Mouse (Mus musculus) liver, embryonic 13.5 days (tissue): ENCODE measurements around the gene Ccdc63. TPM values are rescaled to one million over a fixed set of nuclear protein-coding genes. Genes with fewer than 3 reads are reported as not detected.

Source experiments
- ATAC-seq: fragments of 200-750 bp; cut with Nextera tagmentation; 2 replicates; pipeline ENCODE4 v1.8.0; 2017; ENCODE audit warnings: low read depth, mild to moderate bottlenecking, moderate number of reproducible peaks, moderate library complexity
- DNase-seq: peaks from one replicate; pipeline ENCODE4 v3.0.0; 2022
- H3K27ac ChIP-seq: fragments of 300-500 bp; sonication (generic); 2 replicates; pipeline ENCODE4 v1.5.1; 2015; ENCODE audit warnings: moderate library complexity, mild to moderate bottlenecking, inconsistent platforms
- H3K27me3 ChIP-seq: fragments of 300-500 bp; sonication (generic); 2 replicates; pipeline ENCODE4 v1.6.1; 2015; ENCODE audit warnings: mild to moderate bottlenecking, inconsistent platforms
- H3K36me3 ChIP-seq: fragments of 300-500 bp; sonication (generic); 2 replicates; pipeline ENCODE4 v1.6.1; 2015; ENCODE audit warnings: mild to moderate bottlenecking, inconsistent platforms
- H3K4me1 ChIP-seq: fragments of 300-500 bp; sonication (generic); replicated peaks from 2 replicates; pipeline ENCODE4 v1.6.1; 2015; ENCODE audit warnings: inconsistent platforms
- H3K4me2 ChIP-seq: fragments of 300-500 bp; sonication (generic); 2 replicates; pipeline ENCODE4 v1.6.1; 2015; ENCODE audit warnings: inconsistent platforms, mild to moderate bottlenecking, moderate library complexity
- H3K4me3 ChIP-seq: fragments of 300-500 bp; sonication (generic); replicated peaks from 2 replicates; pipeline ENCODE4 v1.5.1; 2015; ENCODE audit warnings: mild to moderate bottlenecking, inconsistent platforms
- H3K9ac ChIP-seq: fragments of 300-500 bp; sonication (generic); 2 replicates; pipeline ENCODE4 v1.6.1; 2015; ENCODE audit warnings: mild to moderate bottlenecking, inconsistent platforms
- H3K9me3 ChIP-seq: fragments of 300-500 bp; sonication (generic); replicated peaks from 2 replicates; pipeline ENCODE4 v1.6.1; 2016; ENCODE audit warnings: inconsistent platforms
- whole genome bisulfite sequencing: fragments of 180-500 bp; shearing (Covaris S2); methylation state at CpG from one replicate; pipeline ENCODE4 v1.1.7; 2015; ENCODE audit not compliant: insufficient replicate concordance; 5-methylcytosine and 5-hydroxymethylcytosine counted together
- polyA plus RNA-seq: library from polyadenylated mRNA; unstranded; fragments of >200 nt; fragmentation: Nextera tagmentation; extraction: Ambion mirVana; gene quantifications from 2 replicates; pipeline ENCODE4 v1.2.1, GENCODE M21; 2015

The Ccdc63 gene
- polyA plus RNA-seq, 1 experiment from 2014 or later, result 0.14 TPM

- Histone ChIP-seq H3K4me3 (no peak overlapping the region), H3K4me2 (no peak overlapping the region), H3K36me3 (no peaks in the 10 kb centered on the region), H3K9ac (no peak overlapping the region), H3K9me3 (no peaks in the 10 kb centered on the region), H3K4me1 (peaks cover 64% of the 10 kb centered on the region), H3K27ac (no peak overlapping the region), H3K27me3 (0 out of 2 replicates have a peak, but pooled peaks cover 2% of the 10 kb centered on the region)
- DNase-seq, result no peak
- WGBS, result 73% methylated on average over 3 of the region's 3 CpGs
- no peak for ATAC-seq
Measured at GRCm38 (mm10) chr5:122135290-122135882, 5.2 kb downstream of the Ccdc63 start.

DNA sequence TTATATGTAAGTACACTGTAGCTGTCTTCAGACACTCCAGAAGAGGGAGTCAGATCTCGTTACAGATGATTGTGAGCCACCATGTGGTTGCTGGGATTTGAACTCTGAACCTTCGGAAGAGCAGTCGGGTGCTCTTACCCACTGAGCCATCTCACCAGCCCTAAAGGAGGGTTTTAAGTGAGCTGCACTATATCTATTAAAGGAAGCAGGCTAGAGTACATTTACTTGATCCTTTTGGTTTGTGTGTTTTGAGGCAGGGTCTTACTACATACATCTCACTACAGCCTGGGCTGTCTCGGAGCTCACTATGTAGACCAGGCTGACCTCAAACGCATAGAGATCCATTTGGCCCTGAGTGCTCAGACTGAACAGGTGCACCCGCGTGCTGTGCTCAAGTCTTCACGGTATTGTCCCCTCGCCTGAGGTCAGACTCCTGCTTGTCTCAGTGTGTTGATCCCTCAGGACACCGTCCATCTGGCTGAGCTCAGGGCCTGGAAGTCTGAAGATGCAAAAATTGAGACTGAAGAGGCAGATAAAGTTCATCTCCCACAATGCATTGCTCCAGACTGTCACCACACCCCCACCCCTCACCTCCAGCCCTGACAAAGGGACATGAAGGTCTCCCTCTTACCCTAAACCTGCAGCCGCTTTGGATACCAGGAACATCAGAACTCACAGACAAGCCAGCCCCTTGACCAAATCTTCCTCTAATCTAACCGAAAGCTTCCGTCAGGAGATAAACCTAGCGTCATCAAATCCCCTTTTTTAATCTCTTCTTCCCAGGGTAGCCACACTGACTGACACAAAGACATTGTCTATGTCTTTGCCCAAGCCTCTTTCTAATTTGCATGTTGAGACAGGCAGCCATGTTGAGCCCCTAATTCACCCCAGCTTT lies 6.0 kb downstream of the Ccdc63 start:
- DNase-seq (no peak), ATAC-seq (no peak)
- Histone ChIP-seq H3K27me3 (0 out of 2 replicates have a peak, but pooled peaks cover 2% of the 10 kb centered on the region), H3K27ac (no peak overlapping the region), H3K36me3 (no peaks in the 10 kb centered on the region), H3K4me1 (peaks cover 67% of the 10 kb centered on the region), H3K4me2 (no peak overlapping the region), H3K9ac (no peak overlapping the region), H3K4me3 (no peak overlapping the region), H3K9me3 (no peaks in the 10 kb centered on the region)
- 71% methylated on average over 14 of the region's 14 CpGs for WGBS

- ATAC-seq (peak; percentile 21; the same call in 1 of the 2 replicates), DNase-seq (no peak)
- Histone ChIP-seq H3K27me3 (0 out of 2 replicates have a peak, but pooled peaks cover 2% of the 10 kb centered on the region), H3K36me3 (no peaks in the 10 kb centered on the region), H3K4me3 (no peak overlapping the region), H3K4me1 (peaks cover 72% of the 10 kb centered on the region), H3K27ac (no peak overlapping the region), H3K9me3 (no peaks in the 10 kb centered on the region), H3K9ac (no peak overlapping the region), H3K4me2 (peak overlapping the region; percentile 95)
- WGBS, result 22% methylated on average over 9 of the region's 9 CpGs
Measured at GRCm38 (mm10) chr5:122133050-122133389, 7.6 kb downstream of the Ccdc63 start.

GRCm38 (mm10) chr5:122132167-122133049 lies 8.2 kb downstream of the Ccdc63 start:
- ATAC-seq, result 0 out of 2 replicates have a peak, but pooled peaks have one; percentile 13
- Histone ChIP-seq H3K36me3 (no peaks in the 10 kb centered on the region), H3K27me3 (0 out of 2 replicates have a peak, but pooled peaks cover 2% of the 10 kb centered on the region), H3K27ac (no peak overlapping the region), H3K9me3 (no peaks in the 10 kb centered on the region), H3K9ac (peak overlapping the region; percentile 73), H3K4me2 (peak overlapping the region; percentile 95), H3K4me1 (peaks cover 70% of the 10 kb centered on the region), H3K4me3 (peak overlapping the region; percentile 60)
- DNase-seq, result no peak
- 10% methylated on average over 26 of the region's 26 CpGs for WGBS

- peak overlapping the region; percentile 73 for H3K9ac ChIP-seq
- H3K9me3 ChIP-seq, result no peaks in the 10 kb centered on the region
- H3K27me3 ChIP-seq, result 0 out of 2 replicates have a peak, but pooled peaks cover 2% of the 10 kb centered on the region
- peak; percentile 80 for DNase-seq
- peak overlapping the region; percentile 95 for H3K4me2 ChIP-seq
- WGBS, result 3% methylated on average over 34 of the region's 34 CpGs
- H3K27ac ChIP-seq, result peak overlapping the region; percentile 61
- H3K4me1 ChIP-seq, result peaks cover 59% of the 10 kb centered on the region
- peak overlapping the region; percentile 60 for H3K4me3 ChIP-seq
- no peaks in the 10 kb centered on the region for H3K36me3 ChIP-seq
- ATAC-seq, result peak; percentile 67
Measured at GRCm38 (mm10) chr5:122131076-122132051, 9.3 kb downstream of the Ccdc63 start.

DNA sequence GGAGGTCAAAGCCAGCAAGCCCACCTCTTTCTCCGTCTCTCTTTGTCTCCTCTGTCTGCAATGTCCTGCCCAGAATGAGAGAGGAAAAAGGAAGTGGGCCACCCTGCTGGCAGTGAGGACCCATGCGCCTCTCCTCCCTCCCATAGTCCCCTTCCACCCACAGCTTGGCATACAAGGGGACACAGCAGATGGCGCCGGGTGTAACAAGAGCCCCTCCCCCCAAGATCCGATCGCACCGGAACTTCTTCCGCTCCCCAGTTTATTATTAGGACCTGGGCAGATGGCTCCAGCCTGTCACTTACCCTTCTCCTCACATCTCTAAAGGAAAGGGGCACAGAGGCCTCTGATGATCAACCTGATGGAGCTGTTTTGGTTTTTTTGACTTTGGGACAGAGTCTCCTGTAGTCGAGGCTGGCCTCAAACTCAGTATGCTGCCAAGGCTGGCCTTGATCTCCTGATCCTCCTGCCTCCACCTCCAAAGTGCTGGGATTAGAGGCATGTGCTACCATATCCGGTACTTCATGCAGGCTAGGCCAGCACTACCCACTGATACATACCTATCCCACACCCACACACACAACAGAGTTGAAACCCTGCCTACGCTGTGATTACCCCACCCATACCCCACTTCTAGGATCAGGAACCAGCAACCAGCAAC lies 10.2 kb downstream of the Ccdc63 start:
- DNase-seq (no peak), ATAC-seq (no peak)
- peak overlapping the region; percentile 60; the same call in 1 of the 2 replicates for H3K4me3 ChIP-seq
- peaks cover 50% of the 10 kb centered on the region for H3K4me1 ChIP-seq
- H3K9ac ChIP-seq, result no peak overlapping the region
- no peak overlapping the region for H3K27ac ChIP-seq
- 58% methylated on average over 11 of the region's 11 CpGs for WGBS
- no peaks in the 10 kb centered on the region for H3K9me3 ChIP-seq
- H3K4me2 ChIP-seq, result peak overlapping the region; percentile 95
- H3K27me3 ChIP-seq, result peaks cover 4% of the 10 kb centered on the region
- no peaks in the 10 kb centered on the region for H3K36me3 ChIP-seq

DNA sequence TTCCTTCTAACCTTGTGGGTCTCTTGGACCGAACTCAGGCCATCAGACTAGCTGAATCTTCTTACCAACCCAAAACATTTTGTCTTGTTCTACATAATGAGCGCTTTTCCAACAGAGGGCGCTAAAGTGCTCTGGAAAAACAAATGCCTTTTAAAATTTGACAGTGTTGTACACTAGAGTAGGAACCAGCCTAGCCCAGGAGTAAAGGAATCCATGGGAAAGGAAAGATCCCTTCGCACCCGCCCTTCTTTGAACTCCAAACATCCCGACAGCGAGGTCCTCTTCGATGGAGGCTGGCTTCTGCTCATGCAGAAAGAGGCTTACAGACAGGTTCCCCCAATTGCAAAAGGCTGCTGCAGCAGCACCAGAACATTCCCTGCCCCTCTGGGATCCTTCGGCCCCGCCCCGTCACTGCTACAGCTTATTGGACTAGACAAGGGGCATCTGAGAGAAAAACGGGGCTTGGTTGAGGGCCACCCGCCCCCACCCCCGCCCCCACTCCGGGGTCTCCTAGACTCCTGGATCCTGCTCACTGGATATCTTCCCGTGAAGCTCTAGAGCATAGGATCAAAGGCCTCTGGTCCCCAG lies 11.5 kb downstream of the Ccdc63 start:
- no peak for ATAC-seq
- H3K4me2 ChIP-seq, result no peak overlapping the region

DNA sequence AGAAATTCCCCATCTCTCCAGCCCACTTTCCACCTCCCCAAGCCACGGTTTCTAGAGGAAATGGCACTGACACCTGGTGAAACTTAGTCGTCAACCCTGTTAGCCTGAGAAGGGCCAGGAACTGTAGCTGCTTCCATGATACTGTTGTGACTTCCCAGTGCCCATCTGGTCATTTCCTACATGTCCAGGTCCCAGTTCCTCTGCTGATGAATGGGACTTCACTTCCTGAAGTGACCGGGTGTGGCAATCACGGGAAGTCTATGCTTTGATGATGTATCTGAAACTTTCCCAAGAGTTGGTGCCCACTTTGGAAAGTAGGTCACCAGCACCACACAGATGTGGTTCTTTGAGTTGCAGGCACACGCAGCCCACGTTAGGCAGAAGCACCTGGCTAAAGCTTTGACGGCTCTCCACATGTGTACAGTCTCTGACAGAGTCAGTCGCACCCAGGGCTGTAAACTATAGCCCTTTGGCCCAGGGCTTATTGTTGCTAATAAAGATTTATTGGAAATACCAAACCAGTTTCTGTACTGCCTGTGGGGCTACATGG lies 15.3 kb downstream of the Ccdc63 start:
- Histone ChIP-seq H3K27ac (no peak overlapping the region), H3K27me3 (peaks cover 6% of the 10 kb centered on the region), H3K4me1 (peaks cover 12% of the 10 kb centered on the region), H3K9ac (no peak overlapping the region), H3K4me3 (no peak overlapping the region), H3K4me2 (no peak overlapping the region), H3K9me3 (no peaks in the 10 kb centered on the region), H3K36me3 (no peaks in the 10 kb centered on the region)
- 47% methylated on average over 8 of the region's 8 CpGs for WGBS
- DNase-seq, result no peak
- no peak for ATAC-seq

More for the DNA sequence above, 11.5 kb downstream of the Ccdc63 start:
- no peak overlapping the region for H3K27ac ChIP-seq
- peak; percentile 47 for DNase-seq
- no peaks in the 10 kb centered on the region for H3K9me3 ChIP-seq
- H3K9ac ChIP-seq, result no peak overlapping the region
- H3K27me3 ChIP-seq, result peaks cover 6% of the 10 kb centered on the region
- H3K4me3 ChIP-seq, result no peak overlapping the region
- H3K36me3 ChIP-seq, result no peaks in the 10 kb centered on the region
- 22% methylated on average over 16 of the region's 16 CpGs for WGBS
- H3K4me1 ChIP-seq, result peaks cover 40% of the 10 kb centered on the region

- DNase-seq (no peak), ATAC-seq (no peak)
- H3K9ac ChIP-seq, result no peak overlapping the region
- H3K4me2 ChIP-seq, result no peak overlapping the region
- no peaks in the 10 kb centered on the region for H3K9me3 ChIP-seq
- 65% methylated on average over 6 of the region's 6 CpGs for WGBS
- peaks cover 5% of the 10 kb centered on the region; the same call in 1 of the 2 replicates for H3K27me3 ChIP-seq
- H3K27ac ChIP-seq, result no peak overlapping the region
- H3K4me3 ChIP-seq, result no peak overlapping the region
- H3K4me1 ChIP-seq, result no peaks in the 10 kb centered on the region
- H3K36me3 ChIP-seq, result no peaks in the 10 kb centered on the region
Measured at GRCm38 (mm10) chr5:122116243-122116642, 24.4 kb downstream of the Ccdc63 start.
